In genomic region chr7:66940761-66941160, GRCm38 (mm10) we compare ENCODE assay signal across 25 mouse cellular contexts.
DNase-seq lines count a peak whose midpoint lies in the region; ATAC-seq and TF ChIP-seq lines count a peak whose summit lies in the region.
"Had no signal": no experiment of that assay in that cellular context is flagged by ENCODE, and none has a peak within 500 bp of the region (broad histone marks: within the 10 kb centered on the region; RNA-seq: fewer than 3 reads in every experiment).

No protein-coding gene starts in this region.

- H3K27me3 ChIP-seq in heart, adult 2 months (ENCODE audit: control insufficient read depth, insufficient read depth, low read length): no peaks in the 10 kb centered on the region
- H3K27me3 ChIP-seq in heart, embryonic 11.5 days (ENCODE audit: control insufficient read depth, insufficient read depth, low read length): no peaks in the 10 kb centered on the region
- H3K27me3 ChIP-seq: embryonic facial prominence, embryonic 13.5 days; embryonic facial prominence, embryonic 15.5 days; forebrain, embryonic 13.5 days; forebrain, embryonic 15.5 days had no signal

- ATAC-seq in heart, embryonic 11.5 days (replicated peaks; ENCODE audit: insufficient number of reproducible peaks, low FRiP score, low TSS enrichment): no peak
- no peak for ATAC-seq in megakaryocyte-erythroid progenitor cell, adult 5-6 weeks (replicated peaks; ENCODE audit: low FRiP score, low TSS enrichment, poor library complexity, severe bottlenecking)
- ATAC-seq: CD4-positive, CD25-positive, alpha-beta regulatory T cell, adult 4 months; forebrain, embryonic 13.5 days; forebrain, embryonic 15.5 days; forebrain, postnatal 0 days had no signal

- H3K79me2 ChIP-seq in heart, adult 2 months (replicated peaks; ENCODE audit: control insufficient read depth, insufficient read depth, low read length): no peaks in the 10 kb centered on the region

- peaks cover 2% of the 10 kb centered on the region; the same call in 1 of the 2 replicates for H3K4me1 ChIP-seq in heart, adult 2 months (ENCODE audit: control insufficient read depth, insufficient read depth, low read length)
- H3K4me1 ChIP-seq in heart, embryonic 11.5 days (ENCODE audit: control insufficient read depth, insufficient read depth, low read length): peaks cover 16% of the 10 kb centered on the region

- H3K27ac ChIP-seq in gastrocnemius, adult 2 months: no peak overlapping the region
- no peak overlapping the region for H3K27ac ChIP-seq in heart, adult 2 months
- H3K27ac ChIP-seq in heart, embryonic 11.5 days (ENCODE audit: low read depth, low read length): no peak overlapping the region
- H3K27ac ChIP-seq: embryonic facial prominence, embryonic 13.5 days; embryonic facial prominence, embryonic 15.5 days; forebrain, embryonic 13.5 days; forebrain, embryonic 15.5 days had no signal

- 65% methylated on average over 4 of the region's 4 CpGs for WGBS in heart, adult 2 months
- WGBS in heart, embryonic 11.5 days (ENCODE audit: insufficient replicate concordance): 67% methylated on average over 4 of the region's 4 CpGs

- TF ChIP-seq CTCF in gastrocnemius, adult 2 months (IDR thresholded peaks at IDR 0.05): no peak
- TF ChIP-seq CTCF in heart, adult 2 months (IDR thresholded peaks at IDR 0.05): no peak

- intact Hi-C loops in gastrocnemius, adult 2 months (cut with DNase I): no loop called here
- intact Hi-C loops in heart, adult 2 months (cut with DNase I): no loop called here

- H3K9me3 ChIP-seq in heart, embryonic 11.5 days (replicated peaks; ENCODE audit: control insufficient read depth, low read length): no peaks in the 10 kb centered on the region
- H3K9me3 ChIP-seq: embryonic facial prominence, embryonic 13.5 days; embryonic facial prominence, embryonic 15.5 days; forebrain, embryonic 13.5 days; forebrain, embryonic 15.5 days had no signal

- H3K4me3 ChIP-seq in gastrocnemius, adult 2 months: no peak overlapping the region
- H3K4me3 ChIP-seq in heart, adult 2 months: no peak overlapping the region
- H3K4me3 ChIP-seq in heart, embryonic 11.5 days (ENCODE audit: low read depth, low read length): no peak overlapping the region
- H3K4me3 ChIP-seq: embryonic facial prominence, embryonic 13.5 days; embryonic facial prominence, embryonic 15.5 days; erythroblast, embryonic 14.5 days; forebrain, embryonic 13.5 days; forebrain, embryonic 15.5 days had no signal

- DNase-seq in gastrocnemius, postnatal 10 days: peak; percentile 1
- no peak for DNase-seq in gastrocnemius, adult 2 months
- no peak for DNase-seq in heart, adult 2 months
- peak; percentile 7 for DNase-seq in Muller cell, postnatal 12 days (ENCODE audit: inconsistent ontology term)
- DNase-seq: adrenal gland, adult 2 months; adrenal gland, postnatal 10 days; adrenal gland, postnatal 25 days; B cell, adult 2 months; cerebellum, adult 11 months; cerebellum, adult 18-20 months; cerebellum, adult 8-10 months; cerebellum, adult 9-11 months; cerebellum, postnatal 14 days; cerebellum, postnatal 36 days; embryo, embryonic 11 days; forebrain, postnatal 0 days had no signal

- H3K36me3 ChIP-seq in heart, adult 2 months (ENCODE audit: control insufficient read depth, insufficient read depth, low read length): no peaks in the 10 kb centered on the region
- no peaks in the 10 kb centered on the region for H3K36me3 ChIP-seq in heart, embryonic 11.5 days (ENCODE audit: control insufficient read depth, insufficient read depth, low read length)
- H3K36me3 ChIP-seq: embryonic facial prominence, embryonic 13.5 days; embryonic facial prominence, embryonic 15.5 days; forebrain, embryonic 15.5 days; G1E had no signal

- no peak overlapping the region for H3K9ac ChIP-seq in heart, adult 2 months (ENCODE audit: low read depth, low read length)
- H3K9ac ChIP-seq in heart, embryonic 11.5 days (ENCODE audit: low read depth, low read length): no peak overlapping the region
- H3K9ac ChIP-seq: embryonic facial prominence, embryonic 13.5 days; embryonic facial prominence, embryonic 15.5 days; forebrain, embryonic 13.5 days; forebrain, embryonic 15.5 days; forebrain, postnatal 0 days had no signal

- TF ChIP-seq EP300 in heart, adult 2 months (IDR thresholded peaks at IDR 0.05; ENCODE audit: insufficient read depth, low read depth, low read length): 0 out of 2 replicates have a peak, but pooled peaks have one; percentile 26

- H3K4me2 ChIP-seq in heart, embryonic 11.5 days: no peak overlapping the region
- H3K4me2 ChIP-seq: embryonic facial prominence, embryonic 13.5 days; embryonic facial prominence, embryonic 15.5 days; forebrain, embryonic 13.5 days; forebrain, embryonic 15.5 days had no signal

- TF ChIP-seq POLR2A in heart, adult 2 months (IDR thresholded peaks at IDR 0.05; ENCODE audit: insufficient read depth, low read depth, low read length): no peak

Comparison
In these comparisons a context has a peak if more than half of its experiments do, and no peak if none do; other contexts are left out.
1. DNase-seq: peak in gastrocnemius, postnatal 10 days (single experiment) and Muller cell, postnatal 12 days (single experiment); none in gastrocnemius, adult 2 months (single experiment) and heart, adult 2 months (0 of 2).